ENCODE assay signal across 9 mouse cellular contexts in genomic region chr5:122547251-122547714, GRCm38 (mm10). TPM values are rescaled to one million over a fixed set of nuclear protein-coding genes. Genes with fewer than 3 reads are reported as not detected.
A peak's percentile ranks its signal among the peaks of the same experiment; 100 is the strongest.
DNase-seq lines count a peak whose midpoint lies in the region; ATAC-seq lines count a peak whose summit lies in the region.
"Had no signal": no experiment of that assay in that cellular context is flagged by ENCODE, and none has a peak within 500 bp of the region (broad histone marks: within the 10 kb centered on the region; RNA-seq: fewer than 3 reads in every experiment).

No protein-coding gene starts in this region.

- no peaks in the 10 kb centered on the region for H3K9me3 ChIP-seq in midbrain, embryonic 14.5 days (ENCODE audit: control insufficient read depth, low read length)
- H3K9me3 ChIP-seq in midbrain, embryonic 15.5 days, result no peaks in the 10 kb centered on the region
- H3K9me3 ChIP-seq: neural tube, embryonic 12.5 days had no signal

- DNase-seq in midbrain, embryonic 14.5 days, result peak; percentile 59
- peak; percentile 39 for DNase-seq in ZHBTc4 (ENCODE audit: low read depth, low spot score)
- DNase-seq in cerebellum, postnatal 25 days, result peak; percentile 86 to 87
- DNase-seq in heart, postnatal 36 days, result peak; percentile 44 to 69
- peak; percentile 58 to 80 for DNase-seq in lung, adult 18-20 months
- DNase-seq in splenic B cell, adult 2 months (ENCODE audit: low read depth, low spot score), result peak; percentile 26
- DNase-seq in yolk sac, embryonic 10.5 days (ENCODE audit: low spot score), result no peak

- intact Hi-C loops in heart, postnatal 36 days (cut with DNase I), result loop anchor here (2.0 to 5.0 kb wide), 2 partner anchors 44 to 65 kb away; partner anchors contain the start of genes Atp2a2 and Ift81

- no peak overlapping the region for H3K4me3 ChIP-seq in midbrain, embryonic 14.5 days (replicated peaks; ENCODE audit: low read depth, low read length)
- H3K4me3 ChIP-seq in midbrain, embryonic 15.5 days, result no peak overlapping the region
- H3K4me3 ChIP-seq: neural tube, embryonic 12.5 days had no signal

- no peak overlapping the region for H3K9ac ChIP-seq in midbrain, embryonic 14.5 days (replicated peaks; ENCODE audit: low read length)
- no peak overlapping the region for H3K9ac ChIP-seq in midbrain, embryonic 15.5 days
- H3K9ac ChIP-seq: neural tube, embryonic 12.5 days had no signal

- peaks cover 2% of the 10 kb centered on the region; the same call in 1 of the 2 replicates for H3K36me3 ChIP-seq in midbrain, embryonic 14.5 days (ENCODE audit: control insufficient read depth, insufficient read depth, low read length)
- H3K36me3 ChIP-seq in midbrain, embryonic 15.5 days (replicated peaks), result 0 out of 2 replicates have a peak, but pooled peaks cover 4% of the 10 kb centered on the region
- H3K36me3 ChIP-seq in splenic B cell, adult 2 months (ENCODE audit: control insufficient read depth, insufficient read depth, low read length, poor library complexity, severe bottlenecking), result no peaks in the 10 kb centered on the region

- H3K4me1 ChIP-seq in midbrain, embryonic 14.5 days (ENCODE audit: control insufficient read depth, insufficient read depth, low read length), result no peaks in the 10 kb centered on the region
- peaks cover 4% of the 10 kb centered on the region; the same call in 1 of the 2 replicates for H3K4me1 ChIP-seq in midbrain, embryonic 15.5 days
- H3K4me1 ChIP-seq: neural tube, embryonic 12.5 days had no signal

- H3K4me2 ChIP-seq in midbrain, embryonic 14.5 days (ENCODE audit: low read length), result no peak overlapping the region
- H3K4me2 ChIP-seq in midbrain, embryonic 15.5 days, result no peak overlapping the region
- H3K4me2 ChIP-seq: neural tube, embryonic 12.5 days had no signal

- no peak overlapping the region for H3K27ac ChIP-seq in midbrain, embryonic 14.5 days (replicated peaks; ENCODE audit: low read depth, low read length)
- no peak overlapping the region for H3K27ac ChIP-seq in midbrain, embryonic 15.5 days
- H3K27ac ChIP-seq: neural tube, embryonic 12.5 days had no signal

- no peak for ATAC-seq in midbrain, embryonic 14.5 days (ENCODE audit: low FRiP score, low TSS enrichment)
- no peak for ATAC-seq in midbrain, embryonic 15.5 days (replicated peaks)

- no peaks in the 10 kb centered on the region for H3K27me3 ChIP-seq in midbrain, embryonic 14.5 days (ENCODE audit: control insufficient read depth, insufficient read depth, low read length)
- no peaks in the 10 kb centered on the region for H3K27me3 ChIP-seq in midbrain, embryonic 15.5 days (replicated peaks)
- H3K27me3 ChIP-seq in splenic B cell, adult 2 months (ENCODE audit: control insufficient read depth, insufficient read depth, low read length, poor library complexity, severe bottlenecking), result no peaks in the 10 kb centered on the region
- H3K27me3 ChIP-seq: neural tube, embryonic 12.5 days had no signal

- 60% methylated on average over 7 of the region's 7 CpGs for WGBS in midbrain, embryonic 14.5 days
- WGBS in midbrain, embryonic 15.5 days, result 64% methylated on average over 7 of the region's 7 CpGs

RNA-seq across cellular contexts. Expression of gene Atp2a2, which starts 45.3 kb away (rescaled TPM):
- 46.5 and 59.3 TPM in 2 replicates for polyA plus RNA-seq in midbrain, embryonic 14.5 days (2014; fragmentation: Nextera tagmentation; extraction: Ambion mirVana)
- 46.3 and 47.7 TPM in 2 replicates for polyA plus RNA-seq in midbrain, embryonic 15.5 days (2015; fragmentation: Nextera tagmentation; extraction: Ambion mirVana)
- total RNA-seq in heart, postnatal 36 days (2021), result over 10,000 TPM; 11,843 to 11,873 TPM
